Mouse (Mus musculus) CH12.LX (cell line): Measurements from ENCODE around the gene Uap1l1.

Experiments
- CTCF ChIP-seq, 2 experiments: IDR thresholded peaks in 1 of 2; conservative IDR thresholded peaks in 1 of 2; 2 replicates each; pipeline ENCODE4 v1.5.1; 2011 to 2012; ENCODE audit warnings: low read depth in 2 of 2, low read length in 2 of 2, improper control_type of control experiment in 1 of 2, inconsistent platforms in 1 of 2, mild to moderate bottlenecking in 1 of 2, moderate library complexity in 1 of 2
- EP300 ChIP-seq: IDR thresholded peaks from 2 replicates; pipeline ENCODE4 v1.6.1; 2011; ENCODE audit warnings: low read length, improper control_type of control experiment
- JUN ChIP-seq: IDR thresholded peaks from 2 replicates; pipeline ENCODE4 v1.6.1; 2011; ENCODE audit warnings: low read depth, mild to moderate bottlenecking, low read length, improper control_type of control experiment, moderate library complexity; ENCODE audit not compliant: insufficient read depth
- POLR2A ChIP-seq: IDR thresholded peaks from 2 replicates; pipeline ENCODE4 v1.6.1; 2011; ENCODE audit warnings: low read depth, mild to moderate bottlenecking, improper control_type of control experiment, low read length
- POLR2AphosphoS2 ChIP-seq: IDR thresholded peaks from 2 replicates; pipeline ENCODE4 v1.6.1; 2011; ENCODE audit warnings: low read depth, low read length, improper control_type of control experiment
- SMC3 ChIP-seq: IDR thresholded peaks from 2 replicates; pipeline ENCODE4 v1.6.1; 2011; ENCODE audit warnings: low read depth, low read length, improper control_type of control experiment

DNA sequence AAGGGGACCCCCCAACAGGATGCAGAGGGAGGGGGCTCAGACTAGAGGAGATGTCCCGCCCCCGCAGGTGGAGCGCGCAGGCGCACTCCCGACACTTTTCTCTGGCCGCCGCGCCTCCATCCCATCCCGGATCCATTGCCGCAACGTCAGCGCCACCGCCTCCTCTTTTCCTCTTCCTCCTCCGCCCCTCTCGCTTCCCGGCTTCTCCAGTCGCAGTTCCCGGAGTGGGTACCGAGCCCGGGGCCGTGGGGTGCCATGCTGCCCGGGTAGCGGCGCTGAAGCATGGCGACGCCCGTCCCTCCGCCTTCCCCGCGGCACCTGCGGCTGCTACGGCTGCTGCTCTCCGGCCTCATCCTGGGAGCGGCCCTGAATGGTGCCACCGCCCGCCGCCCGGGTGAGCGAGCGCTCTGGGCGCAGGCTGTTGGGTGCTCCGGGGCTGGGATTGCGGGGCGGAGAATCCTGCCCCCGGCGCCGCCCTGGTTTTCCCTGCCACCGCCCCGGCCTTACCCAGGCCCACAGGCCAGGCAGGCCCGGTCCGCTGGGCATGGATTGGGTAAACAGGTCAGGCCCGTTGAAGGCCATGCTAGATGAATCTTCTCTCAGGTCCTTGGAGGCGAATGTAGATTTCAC lies 37.6 kb upstream of the Uap1l1 start:
- TF ChIP-seq JUN, result no peak
- no peak for TF ChIP-seq CTCF (conservative IDR thresholded peaks at IDR 0.05 in 1 of 2, IDR thresholded peaks at IDR 0.05 in 1 of 2; ENCODE audit: low read depth in 2 of 2, low read length in 2 of 2)
- TF ChIP-seq POLR2A, result no peak
- no peak for TF ChIP-seq SMC3
- TF ChIP-seq POLR2AphosphoS2, result no peak
- TF ChIP-seq EP300, result no peak
